Mouse (Mus musculus) stomach, postnatal 0 days (tissue): ENCODE measurements around the gene Sptb.

Experiments
- CTCF ChIP-seq: IDR thresholded peaks from 2 replicates; pipeline ENCODE4 v1.5.1; 2016; ENCODE audit warnings: antibody characterized with exemption, low read depth, mild to moderate bottlenecking, moderate library complexity
- EP300 ChIP-seq: optimal IDR thresholded peaks from 2 replicates; pipeline ENCODE3; 2016; ENCODE audit warnings: antibody characterized with exemption

DNA sequence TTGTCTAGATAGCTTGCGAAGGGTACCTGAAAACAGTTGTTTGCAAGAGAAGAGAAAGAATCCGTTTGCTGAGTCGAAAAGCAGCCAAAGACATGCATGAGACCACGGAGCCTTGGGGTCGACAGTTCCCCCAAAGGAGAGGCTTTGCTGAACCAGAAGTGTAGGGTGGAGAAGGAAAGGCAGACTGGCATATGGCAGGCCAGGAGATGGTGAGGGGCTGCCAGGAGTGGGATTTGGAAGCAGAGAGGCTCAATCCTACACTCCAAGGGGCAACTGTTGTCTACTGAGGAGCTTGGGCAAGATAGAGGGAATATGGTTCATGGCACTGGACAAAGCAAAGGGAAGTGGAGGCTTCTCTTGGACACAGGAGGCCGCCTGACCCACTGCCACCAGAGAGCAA lies 117.1 kb downstream of the Sptb start:
- TF ChIP-seq CTCF, result no peak
- no peak for TF ChIP-seq EP300
